Mouse (Mus musculus): Measurements from ENCODE around the gene Sgms1. TPM values are rescaled to one million over a fixed set of nuclear protein-coding genes. Genes with fewer than 3 reads are reported as not detected.
A peak's percentile ranks its signal among the peaks of the same experiment; 100 is the strongest.

The Sgms1 gene
- total RNA-seq (2015) (45.4 and 48.3 TPM in 2 replicates), total RNA-seq (2017) (44.9 and 69.6 TPM in 2 replicates)

GRCm38 (mm10) chr19:32389001-32389871, at the start of gene Sgms1:
TSS of gene Sgms1 (minus strand) at chr19:32389714.
- peak; percentile 68 for ATAC-seq (ENCODE audit: poor library complexity, severe bottlenecking)

GRCm38 (mm10) chr19:32425856-32426255, 36.3 kb upstream of the Sgms1 start:
- no peak for ATAC-seq (ENCODE audit: poor library complexity, severe bottlenecking)

GRCm38 (mm10) chr19:32424706-32425105, 35.2 kb upstream of the Sgms1 start:
- no peak for ATAC-seq (ENCODE audit: poor library complexity, severe bottlenecking)

GRCm38 (mm10) chr19:32419069-32419468, 29.6 kb upstream of the Sgms1 start:
- ATAC-seq (ENCODE audit: poor library complexity, severe bottlenecking) = no peak

GRCm38 (mm10) chr19:32416692-32417317, 27.3 kb upstream of the Sgms1 start:
- no peak for ATAC-seq (ENCODE audit: poor library complexity, severe bottlenecking)

GRCm38 (mm10) chr19:32409603-32410360, 20.3 kb upstream of the Sgms1 start:
- ATAC-seq (ENCODE audit: poor library complexity, severe bottlenecking) = no peak

- ATAC-seq (ENCODE audit: poor library complexity, severe bottlenecking) = 0 out of 2 replicates have a peak, but pooled peaks have one; percentile 47
Observed at GRCm38 (mm10) chr19:32406717-32407116, 17.2 kb upstream of the Sgms1 start.

GRCm38 (mm10) chr19:32404386-32404785, 14.9 kb upstream of the Sgms1 start:
- ATAC-seq (ENCODE audit: poor library complexity, severe bottlenecking) = no peak

- ATAC-seq (ENCODE audit: poor library complexity, severe bottlenecking) = no peak
Observed at GRCm38 (mm10) chr19:32403834-32404233, 14.3 kb upstream of the Sgms1 start.

GRCm38 (mm10) chr19:32398491-32398890, 9.0 kb upstream of the Sgms1 start:
- ATAC-seq (ENCODE audit: poor library complexity, severe bottlenecking) = no peak

GRCm38 (mm10) chr19:32396303-32396702, 6.8 kb upstream of the Sgms1 start:
- ATAC-seq (ENCODE audit: poor library complexity, severe bottlenecking) = no peak

- ATAC-seq (ENCODE audit: poor library complexity, severe bottlenecking) = no peak
Observed at GRCm38 (mm10) chr19:32394825-32395224, 5.3 kb upstream of the Sgms1 start.

- no peak for ATAC-seq (ENCODE audit: poor library complexity, severe bottlenecking)
Observed at GRCm38 (mm10) chr19:32393758-32394450, 4.4 kb upstream of the Sgms1 start.

GRCm38 (mm10) chr19:32393092-32393745, 3.7 kb upstream of the Sgms1 start:
- ATAC-seq (ENCODE audit: poor library complexity, severe bottlenecking) = no peak

GRCm38 (mm10) chr19:32391441-32391840, 1.9 kb upstream of the Sgms1 start:
- ATAC-seq (ENCODE audit: poor library complexity, severe bottlenecking) = no peak

GRCm38 (mm10) chr19:32390116-32390515, 602 bp upstream of the Sgms1 start:
- no peak for ATAC-seq (ENCODE audit: poor library complexity, severe bottlenecking)

GRCm38 (mm10) chr19:32388191-32388921, 1.2 kb downstream of the Sgms1 start:
- peak; percentile 70 for ATAC-seq (ENCODE audit: poor library complexity, severe bottlenecking)

- ATAC-seq (ENCODE audit: poor library complexity, severe bottlenecking) = no peak
Observed at GRCm38 (mm10) chr19:32387403-32388190, 1.9 kb downstream of the Sgms1 start.

Measured in megakaryocyte, adult 5-6 weeks (primary cell).